Mouse (Mus musculus): Measurements from ENCODE around the gene Pgpep1. TPM values are rescaled to one million over a fixed set of nuclear protein-coding genes. Genes with fewer than 3 reads are reported as not detected.

The Pgpep1 gene
- total and polyA plus RNA-seq, 2 experiments = 42.6 to 91.3 TPM

DNA sequence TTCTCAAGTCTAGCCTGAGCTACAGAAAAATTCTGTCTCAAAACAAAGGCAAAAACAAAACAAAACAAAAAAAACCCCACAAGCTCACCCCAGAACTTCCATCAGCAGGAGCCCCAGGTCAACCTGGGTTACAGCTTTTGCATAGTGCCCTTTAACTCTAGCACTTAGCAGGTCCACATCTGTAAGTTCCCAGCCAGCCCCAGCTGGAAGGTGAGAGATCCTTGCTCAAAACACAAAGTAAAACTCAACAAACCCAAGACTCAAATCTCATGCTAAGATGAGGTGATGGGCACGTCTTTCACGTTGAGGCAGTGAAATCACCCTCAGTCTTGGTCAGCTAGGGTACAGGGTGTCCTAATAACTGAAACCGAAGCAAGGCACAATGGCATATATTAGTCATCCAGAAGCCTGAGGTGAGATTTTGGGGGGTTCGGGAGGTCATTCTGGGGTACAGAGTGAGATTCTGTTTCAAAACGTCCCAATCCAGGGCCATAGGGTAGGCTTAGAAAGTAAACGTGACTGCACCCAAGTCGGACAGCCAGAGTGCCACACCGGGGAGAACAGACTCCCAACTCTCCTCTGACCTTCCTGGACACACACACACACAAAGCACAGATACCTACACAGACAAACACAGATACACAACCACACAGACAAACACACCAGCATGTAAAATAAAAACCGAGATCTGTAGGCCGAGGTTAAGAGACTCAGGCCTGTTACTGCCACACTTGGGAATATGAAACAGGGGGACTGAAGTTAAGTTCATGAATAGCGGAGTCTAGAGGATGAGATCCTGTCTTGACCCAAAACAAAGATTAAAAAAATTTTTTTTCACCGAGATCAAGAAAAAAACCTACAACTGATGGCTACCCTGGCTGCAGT lies 37.4 kb upstream of the Pgpep1 start:
- H3K36me3 ChIP-seq (ENCODE audit: control insufficient read depth, insufficient read depth, low read length) = no peaks in the 10 kb centered on the region
- H3K9ac ChIP-seq (ENCODE audit: low read depth, low read length) = peak overlapping the region; percentile 75
- WGBS = 65% methylated on average over 12 of the region's 12 CpGs
- H3K27me3 ChIP-seq (ENCODE audit: control insufficient read depth, insufficient read depth, low read length) = no peaks in the 10 kb centered on the region
- peak overlapping the region; percentile 96 for H3K27ac ChIP-seq (replicated peaks; ENCODE audit: insufficient read depth, low read depth, low read length)
- peaks cover 14% of the 10 kb centered on the region for H3K4me1 ChIP-seq (ENCODE audit: control insufficient read depth, insufficient read depth, low read length)
- H3K79me2 ChIP-seq (ENCODE audit: control insufficient read depth, insufficient read depth, low read length) = peaks cover 9% of the 10 kb centered on the region; the same call in 1 of the 2 replicates
- TF ChIP-seq POLR2A (IDR thresholded peaks at IDR 0.05; ENCODE audit: extremely low read depth, insufficient read depth, low read length) (no peak), CTCF (IDR thresholded peaks at IDR 0.05; ENCODE audit: low read depth, low read length) (no peak)
- peak overlapping the region; percentile 55 for H3K4me3 ChIP-seq (ENCODE audit: insufficient read depth, low read depth, low read length)
- no peak for DNase-seq (ENCODE audit: extremely low read depth, low read depth, low spot score)

DNA sequence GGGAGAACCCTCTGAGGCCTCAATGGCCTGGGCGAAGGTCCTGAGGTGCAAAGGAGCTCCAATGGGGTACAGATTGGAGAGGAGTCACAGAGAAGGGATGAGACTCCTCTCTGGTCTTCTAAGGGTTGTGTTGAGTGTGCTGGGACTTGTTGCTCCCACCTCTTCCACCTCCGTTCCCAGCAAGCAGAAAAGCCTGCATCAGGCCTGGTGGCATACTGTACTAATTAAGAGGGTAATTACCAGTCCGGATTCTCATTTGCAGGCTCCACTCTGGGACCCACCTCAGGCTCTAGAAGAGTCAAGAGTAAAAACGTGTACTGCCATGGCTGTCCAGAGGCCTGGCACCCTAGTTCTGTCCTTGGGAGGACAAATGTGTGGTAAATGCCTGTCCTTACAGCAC lies 36.8 kb upstream of the Pgpep1 start:
- H3K27ac ChIP-seq (replicated peaks; ENCODE audit: insufficient read depth, low read depth, low read length) = peak overlapping the region; percentile 66
- TF ChIP-seq POLR2A (IDR thresholded peaks at IDR 0.05; ENCODE audit: extremely low read depth, insufficient read depth, low read length) (no peak), CTCF (IDR thresholded peaks at IDR 0.05; ENCODE audit: low read depth, low read length) (no peak)
- no peaks in the 10 kb centered on the region for H3K36me3 ChIP-seq (ENCODE audit: control insufficient read depth, insufficient read depth, low read length)
- no peaks in the 10 kb centered on the region for H3K27me3 ChIP-seq (ENCODE audit: control insufficient read depth, insufficient read depth, low read length)
- 79% methylated on average over 4 of the region's 4 CpGs for WGBS
- H3K4me3 ChIP-seq (ENCODE audit: insufficient read depth, low read depth, low read length) = no peak overlapping the region
- no peak for DNase-seq (ENCODE audit: extremely low read depth, low read depth, low spot score)
- peaks cover 16% of the 10 kb centered on the region for H3K4me1 ChIP-seq (ENCODE audit: control insufficient read depth, insufficient read depth, low read length)
- H3K9ac ChIP-seq (ENCODE audit: low read depth, low read length) = peak overlapping the region; percentile 80; the same call in 1 of the 2 replicates
- H3K79me2 ChIP-seq (ENCODE audit: control insufficient read depth, insufficient read depth, low read length) = peaks cover 9% of the 10 kb centered on the region; the same call in 1 of the 2 replicates

DNA sequence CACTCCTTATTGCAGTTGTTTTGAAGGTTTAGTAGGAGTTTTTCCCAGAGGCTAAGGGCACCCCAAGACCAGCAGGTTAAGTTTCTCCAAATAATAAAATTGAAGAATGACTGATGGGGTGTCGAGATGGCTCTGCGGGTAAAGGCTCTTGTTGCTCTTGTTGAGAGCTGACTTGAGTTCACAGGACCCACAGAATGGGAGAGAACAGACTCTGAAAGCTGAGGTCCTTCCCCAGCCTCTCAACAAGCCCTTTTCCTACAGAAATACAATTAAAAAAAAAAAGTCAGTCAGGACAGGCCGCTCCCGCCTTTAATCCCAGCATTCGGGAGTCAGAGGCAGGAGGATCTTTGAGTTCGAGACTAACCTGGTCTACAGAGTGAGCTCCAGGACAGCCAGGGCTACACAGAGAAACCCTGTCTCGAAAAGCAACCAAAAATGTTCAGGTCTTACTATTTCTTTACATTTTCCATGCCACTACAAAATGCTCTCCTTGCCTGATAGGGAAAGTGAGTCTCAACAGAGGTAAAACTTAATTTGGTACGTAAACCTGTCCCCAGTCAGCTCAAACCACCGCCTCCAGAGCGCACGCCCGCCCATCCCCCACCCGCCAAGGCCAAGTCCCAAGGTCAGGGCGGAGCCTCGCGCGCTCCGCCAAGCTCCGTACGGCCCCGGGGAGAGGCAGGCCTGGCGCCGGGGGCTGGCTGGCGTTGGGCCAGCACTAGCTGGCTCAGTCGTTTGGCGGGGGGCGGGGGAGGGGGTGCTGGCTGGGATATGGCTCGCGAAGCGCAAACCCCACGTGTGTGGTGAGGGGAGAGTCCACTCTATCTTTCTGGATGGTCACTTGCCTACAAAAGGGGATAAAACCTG lies 36.1 kb upstream of the Pgpep1 start:
- TF ChIP-seq POLR2A (IDR thresholded peaks at IDR 0.05; ENCODE audit: extremely low read depth, insufficient read depth, low read length) (no peak), CTCF (IDR thresholded peaks at IDR 0.05; ENCODE audit: low read depth, low read length) (no peak)
- H3K4me1 ChIP-seq (ENCODE audit: control insufficient read depth, insufficient read depth, low read length) = peaks cover 18% of the 10 kb centered on the region
- 6% methylated on average over 31 of the region's 31 CpGs for WGBS

DNA sequence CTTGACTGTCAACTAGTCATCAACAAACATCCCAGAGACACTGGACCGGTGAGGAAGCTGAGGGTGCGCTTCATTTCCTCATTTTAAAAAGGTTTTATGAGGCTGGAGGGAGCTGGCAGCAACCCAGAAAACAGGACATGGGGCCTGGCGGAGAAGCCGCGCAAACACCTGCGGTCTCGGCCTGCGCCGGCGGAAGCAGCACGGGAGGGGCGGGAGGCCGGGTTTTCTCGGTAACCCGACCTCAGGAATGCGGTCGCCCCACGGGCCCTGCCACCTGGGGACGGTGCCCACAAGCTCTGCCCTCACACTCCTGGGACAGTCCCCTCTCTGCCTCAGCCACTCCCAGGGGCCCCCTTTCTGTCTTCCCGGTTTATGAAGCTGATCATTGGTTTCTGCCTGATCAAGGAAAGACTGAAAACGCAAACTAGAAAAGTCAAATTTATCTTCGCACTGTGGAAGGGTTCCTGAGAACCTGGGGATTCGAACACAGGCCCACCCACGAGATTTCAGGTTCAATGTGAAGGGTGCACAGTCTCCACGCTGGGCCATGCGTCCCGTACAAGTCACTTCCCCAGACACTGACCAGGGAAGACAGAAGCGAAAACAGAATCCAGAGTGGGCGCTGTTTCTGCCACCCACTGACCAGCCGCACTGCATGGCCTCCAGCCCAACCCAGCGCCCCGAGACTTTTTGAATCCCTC lies 35.3 kb upstream of the Pgpep1 start:
- Histone ChIP-seq H3K79me2 (ENCODE audit: control insufficient read depth, insufficient read depth, low read length) (peaks cover 9% of the 10 kb centered on the region; the same call in 1 of the 2 replicates), H3K4me1 (ENCODE audit: control insufficient read depth, insufficient read depth, low read length) (peaks cover 16% of the 10 kb centered on the region), H3K27me3 (ENCODE audit: control insufficient read depth, insufficient read depth, low read length) (no peaks in the 10 kb centered on the region), H3K36me3 (ENCODE audit: control insufficient read depth, insufficient read depth, low read length) (no peaks in the 10 kb centered on the region), H3K4me3 (ENCODE audit: insufficient read depth, low read depth, low read length) (no peak overlapping the region), H3K27ac (replicated peaks; ENCODE audit: insufficient read depth, low read depth, low read length) (peak overlapping the region; percentile 28; the same call in 1 of the 2 replicates), H3K9ac (ENCODE audit: low read depth, low read length) (no peak overlapping the region)
- TF ChIP-seq POLR2A (IDR thresholded peaks at IDR 0.05; ENCODE audit: extremely low read depth, insufficient read depth, low read length) (no peak), CTCF (IDR thresholded peaks at IDR 0.05; ENCODE audit: low read depth, low read length) (no peak)
- DNase-seq (ENCODE audit: extremely low read depth, low read depth, low spot score) = no peak
- 66% methylated on average over 32 of the region's 32 CpGs for WGBS

More for the DNA sequence above, 36.1 kb upstream of the Pgpep1 start:
- Histone ChIP-seq H3K27me3 (ENCODE audit: control insufficient read depth, insufficient read depth, low read length) (no peaks in the 10 kb centered on the region), H3K36me3 (ENCODE audit: control insufficient read depth, insufficient read depth, low read length) (no peaks in the 10 kb centered on the region), H3K79me2 (ENCODE audit: control insufficient read depth, insufficient read depth, low read length) (peaks cover 9% of the 10 kb centered on the region; the same call in 1 of the 2 replicates), H3K4me3 (ENCODE audit: insufficient read depth, low read depth, low read length) (peak overlapping the region; percentile 48; the same call in 1 of the 2 replicates), H3K9ac (ENCODE audit: low read depth, low read length) (peak overlapping the region; percentile 80), H3K27ac (replicated peaks; ENCODE audit: insufficient read depth, low read depth, low read length) (peak overlapping the region; percentile 66)
- DNase-seq (ENCODE audit: extremely low read depth, low read depth, low spot score) = peak; percentile 53

DNA sequence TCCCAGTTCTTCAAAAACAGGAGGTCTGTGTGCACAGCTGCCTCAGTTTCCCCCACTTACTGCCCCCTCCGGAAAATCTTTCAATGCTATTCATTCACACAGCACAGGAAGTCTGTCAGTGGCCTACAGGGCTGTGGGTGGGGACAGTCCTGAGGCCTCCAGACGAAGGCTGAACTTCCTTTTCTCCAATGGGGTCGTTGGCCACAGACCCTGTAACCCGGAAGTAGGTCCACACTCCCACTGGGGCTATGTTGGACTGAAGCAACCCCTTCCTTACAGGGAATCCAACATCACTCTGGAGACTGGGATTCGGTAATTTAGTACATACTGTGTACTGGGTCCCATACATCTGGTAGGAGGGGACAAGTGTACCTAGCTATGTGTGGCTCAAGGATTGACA lies 33.4 kb upstream of the Pgpep1 start:
- Histone ChIP-seq H3K9ac (ENCODE audit: low read depth, low read length) (no peak overlapping the region), H3K4me1 (ENCODE audit: control insufficient read depth, insufficient read depth, low read length) (peaks cover 16% of the 10 kb centered on the region), H3K36me3 (ENCODE audit: control insufficient read depth, insufficient read depth, low read length) (no peaks in the 10 kb centered on the region), H3K79me2 (ENCODE audit: control insufficient read depth, insufficient read depth, low read length) (no peaks in the 10 kb centered on the region), H3K4me3 (ENCODE audit: insufficient read depth, low read depth, low read length) (no peak overlapping the region), H3K27ac (replicated peaks; ENCODE audit: insufficient read depth, low read depth, low read length) (no peak overlapping the region), H3K27me3 (ENCODE audit: control insufficient read depth, insufficient read depth, low read length) (no peaks in the 10 kb centered on the region)
- DNase-seq (ENCODE audit: extremely low read depth, low read depth, low spot score) = no peak
- WGBS = 60% methylated on average over 5 of the region's 5 CpGs
- no peak for TF ChIP-seq POLR2A (IDR thresholded peaks at IDR 0.05; ENCODE audit: extremely low read depth, insufficient read depth, low read length)
- no peak for TF ChIP-seq CTCF (IDR thresholded peaks at IDR 0.05; ENCODE audit: low read depth, low read length)
